Mouse (Mus musculus): ENCODE measurements at regions not wholly inside any gene's neighbourhood (a gene's known extent, or its start where the extent isn't known, plus 50 kb on each side); places are given as distances from the start of the nearest gene placed in this dataset.
"Not testable (repeated sequence)": the region's sequence is repeated elsewhere in the genome, so short reads cannot be mapped to it uniquely, and the experiment has no call there.

DNA sequence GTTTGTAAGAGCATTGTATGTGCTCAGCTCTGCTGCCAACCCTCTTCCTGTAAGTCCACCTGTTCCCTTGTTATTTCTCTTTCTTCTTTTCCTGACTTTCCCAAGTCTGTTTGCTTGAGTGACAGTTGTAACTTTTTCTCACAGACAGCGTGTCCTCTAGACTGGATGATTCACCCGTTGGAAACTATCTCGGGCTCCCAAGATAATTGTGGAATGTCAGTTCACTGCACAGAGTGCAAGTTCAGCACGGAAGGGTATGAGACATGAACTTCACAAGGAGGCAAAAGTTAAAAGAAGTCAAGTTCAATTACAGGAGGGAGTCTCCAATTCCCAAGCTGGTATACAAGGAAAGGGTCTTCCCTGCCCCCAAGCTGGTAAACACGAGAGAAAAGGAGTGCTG, 112.5 kb upstream of the Gm5148 start:
- in situ Hi-C loops (cut with MboI, MseI) = no loop called here

DNA sequence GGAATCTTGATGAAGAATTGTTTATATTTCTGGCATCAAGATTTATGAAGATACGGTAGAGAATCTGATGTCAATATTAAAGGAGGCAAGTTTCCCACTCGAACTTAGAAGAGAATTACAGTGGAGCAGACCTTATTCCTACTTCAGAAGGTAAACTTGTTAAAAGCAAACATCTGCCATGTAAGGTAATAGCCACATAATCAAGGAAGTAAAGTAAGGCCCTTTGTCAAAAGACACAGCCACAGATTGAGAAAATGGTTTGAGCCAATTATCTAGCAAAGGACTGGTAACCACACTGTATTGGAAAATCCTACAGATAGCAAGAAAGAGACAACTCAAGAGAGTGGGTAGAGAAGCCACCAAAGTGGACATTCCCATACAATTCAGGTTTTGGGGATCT, 111.4 kb upstream of the Gm5148 start:
- in situ Hi-C loops (cut with MboI, MseI) = no loop called here

DNA sequence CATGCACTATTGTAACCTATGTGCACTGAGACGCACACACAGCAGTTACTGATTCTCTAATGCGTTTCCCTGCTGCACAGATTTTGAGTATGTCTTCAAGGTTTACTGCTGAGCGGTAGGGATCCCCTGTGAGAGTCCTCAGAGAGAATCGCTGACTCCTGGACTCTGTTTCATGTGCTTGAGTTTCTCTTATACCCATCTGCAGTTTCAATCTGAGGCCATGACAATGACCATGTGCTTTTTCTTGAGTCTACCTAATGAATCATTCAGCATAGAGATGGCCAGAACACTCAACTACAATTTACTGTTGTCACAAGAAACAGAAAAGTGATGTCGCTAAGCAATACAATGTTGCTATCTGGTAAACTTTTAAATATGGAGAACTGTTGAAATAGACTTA, 110.8 kb upstream of the Gm5148 start:
- in situ Hi-C loops (cut with MboI, MseI) = no loop called here

DNA sequence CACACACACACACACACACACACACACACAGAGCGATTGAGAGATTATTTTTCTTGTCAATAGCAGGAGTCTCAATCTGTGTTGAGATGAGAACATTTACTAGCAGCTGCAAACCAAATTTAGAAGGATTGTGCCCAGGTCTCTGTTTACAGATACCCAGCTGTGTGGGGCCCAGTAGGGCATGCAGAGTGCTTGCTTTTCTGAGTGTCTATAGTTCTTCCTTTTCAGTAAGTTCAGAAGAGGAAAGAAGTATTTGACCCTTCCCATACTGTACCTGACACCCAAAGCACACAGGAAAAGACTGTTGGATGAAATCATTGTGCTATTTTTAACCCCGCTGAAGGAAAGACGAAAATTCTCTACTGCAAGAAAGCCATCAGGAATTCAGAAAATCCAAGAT, 110.3 kb upstream of the Gm5148 start:
- in situ Hi-C loops (cut with MboI, MseI) = no loop called here

DNA sequence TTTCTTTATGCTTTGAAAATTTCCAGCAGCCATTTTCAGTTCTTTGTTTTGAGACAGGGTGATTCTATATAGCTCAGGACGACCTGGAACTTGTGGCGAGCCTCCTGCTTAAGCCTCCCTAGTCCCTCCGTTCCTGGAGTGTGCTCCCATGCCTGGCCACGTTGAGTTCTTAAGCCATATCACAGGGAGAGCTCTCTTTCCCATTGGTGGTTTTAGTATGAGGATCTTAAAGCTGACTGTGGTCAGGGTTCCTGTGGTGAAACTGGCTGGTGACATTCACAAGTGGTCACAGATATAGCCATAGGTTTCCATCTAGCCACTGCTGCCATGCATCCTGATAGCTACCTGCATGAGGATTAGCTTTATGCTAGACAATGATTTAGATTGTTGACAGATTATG, 109.1 kb upstream of the Gm5148 start:
- in situ Hi-C loops (cut with MboI, MseI) = no loop called here

DNA sequence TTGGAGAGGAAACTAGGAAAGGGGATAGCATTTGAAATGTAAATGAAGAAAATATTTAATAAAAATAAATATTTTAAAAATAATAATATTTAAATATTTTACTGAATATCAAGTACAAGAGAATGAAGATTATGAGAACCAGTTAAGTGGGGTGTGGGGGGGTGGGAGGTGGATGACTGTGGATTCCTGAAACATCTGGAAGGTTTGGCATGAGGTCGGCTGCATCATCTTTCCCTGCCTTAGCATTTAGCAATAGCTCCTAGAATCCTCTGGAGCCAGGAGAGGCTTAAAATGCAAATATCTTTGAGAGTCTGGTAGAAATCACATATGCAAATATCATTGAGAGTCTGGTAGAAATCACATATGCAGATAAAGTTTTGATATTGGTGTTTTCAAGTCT, 103.3 kb upstream of the Gm5148 start:
- in situ Hi-C loops (cut with MboI, MseI) = no loop called here

DNA sequence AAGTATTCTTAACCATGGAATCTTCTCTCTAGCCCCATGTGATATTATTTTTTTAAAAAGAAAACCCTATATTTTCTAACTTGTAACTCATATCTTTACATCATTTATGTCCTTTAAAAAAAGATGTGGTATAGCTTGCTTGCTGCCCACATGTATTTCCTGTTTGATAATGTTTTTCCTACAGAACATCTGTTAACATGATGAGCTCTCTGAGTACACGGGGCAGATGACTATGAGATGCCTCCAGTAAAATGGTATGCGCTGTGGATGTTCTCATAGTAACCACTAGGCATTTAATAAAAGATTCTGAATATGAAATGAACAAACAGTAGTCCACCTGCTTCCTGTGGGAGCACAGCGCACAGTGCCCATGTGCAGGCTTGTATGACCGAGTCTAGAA, 101.3 kb upstream of the Gm5148 start:
- in situ Hi-C loops (cut with MboI, MseI) = no loop called here

DNA sequence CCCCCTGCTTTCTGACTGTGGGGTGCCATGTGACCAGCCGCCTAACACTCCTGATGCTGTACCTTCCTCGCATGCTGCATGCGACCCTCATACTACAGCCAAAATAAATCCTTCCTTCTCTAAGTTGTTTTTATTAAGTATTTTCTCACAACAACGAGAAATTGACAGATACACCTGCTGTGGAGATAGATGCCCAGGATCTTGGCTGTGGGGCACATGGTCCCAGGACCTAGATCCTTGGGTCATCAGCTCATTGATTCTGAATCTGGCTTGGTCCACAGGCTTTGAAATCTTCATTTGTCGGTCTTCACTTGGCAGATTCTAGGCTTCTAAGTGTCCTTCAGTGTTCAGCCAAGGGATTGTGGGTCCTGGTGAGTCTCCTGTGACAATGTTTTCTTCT, 100.4 kb upstream of the Gm5148 start:
- in situ Hi-C loops (cut with MboI, MseI) = no loop called here

DNA sequence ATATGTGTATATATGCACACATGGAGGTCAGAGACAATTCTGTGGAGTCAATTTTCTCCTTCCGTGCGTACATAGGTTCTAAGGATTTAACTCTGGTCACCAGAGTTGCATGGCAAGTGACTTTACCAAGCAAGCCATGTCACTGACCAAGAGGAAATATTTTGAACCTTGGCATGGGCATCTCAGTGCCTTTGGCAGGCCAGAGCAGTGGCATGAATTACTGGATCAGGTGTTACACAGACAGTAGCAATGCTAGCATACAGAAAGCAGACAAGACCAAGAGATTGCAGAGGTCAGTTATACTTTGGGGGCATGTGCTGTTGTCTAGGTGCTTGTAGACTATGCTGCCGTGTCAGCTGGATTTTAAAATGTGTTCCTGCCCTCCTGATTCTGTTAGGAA, 95.2 kb upstream of the Gm5148 start:
- in situ Hi-C loops (cut with MboI, MseI) = no loop called here

DNA sequence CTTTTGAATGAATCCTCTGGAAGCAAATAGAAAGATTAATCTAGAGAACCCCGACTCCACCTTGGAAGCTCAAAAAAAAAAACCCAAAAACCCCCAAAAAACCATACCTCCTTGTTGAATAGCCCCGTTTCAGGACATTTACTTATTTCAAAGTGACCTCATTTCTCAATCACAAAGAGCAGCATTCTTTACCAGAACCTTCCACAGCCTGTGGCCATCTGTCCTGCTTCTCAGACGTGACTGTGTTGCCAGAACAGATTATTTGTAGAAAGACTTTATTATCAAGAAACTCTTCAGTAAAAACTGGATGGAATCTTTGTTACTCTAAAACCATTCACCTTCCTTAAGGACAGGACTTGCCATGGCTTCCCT, 93.1 kb upstream of the Gm5148 start:
- in situ Hi-C loops (cut with MboI, MseI) = no loop called here

DNA sequence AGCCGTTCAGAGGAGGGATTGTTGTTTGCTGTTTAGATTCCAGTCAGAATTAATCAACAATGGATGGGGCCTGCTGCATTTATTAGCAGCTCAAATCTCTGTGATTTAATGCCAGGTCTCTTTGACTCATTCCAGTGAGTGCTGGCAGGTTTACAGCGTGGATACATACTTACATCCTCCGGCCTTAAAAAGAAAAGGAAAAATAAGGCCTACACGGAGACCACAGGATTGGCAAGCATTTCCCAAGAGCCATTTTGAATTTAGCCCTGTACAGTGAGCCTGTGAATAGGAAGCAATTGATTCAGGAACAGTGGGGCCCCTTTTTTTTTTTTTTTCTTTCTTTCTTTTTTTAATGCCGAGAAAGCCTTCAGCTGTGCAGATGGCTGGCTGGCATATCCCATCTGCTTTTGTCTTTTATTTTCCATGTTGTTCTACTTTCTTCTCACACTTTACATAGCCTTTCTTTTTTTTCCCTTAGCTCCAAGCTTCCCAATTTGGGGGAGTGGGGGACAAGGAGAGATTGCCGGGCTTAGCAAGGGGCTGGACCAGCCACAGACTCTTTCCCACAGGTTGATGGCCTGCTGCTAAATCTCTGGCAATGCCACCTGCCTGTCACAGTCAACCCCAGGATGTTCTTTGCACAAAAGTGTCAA, 92.6 kb upstream of the Gm5148 start:
- in situ Hi-C loops (cut with MboI, MseI) = no loop called here

DNA sequence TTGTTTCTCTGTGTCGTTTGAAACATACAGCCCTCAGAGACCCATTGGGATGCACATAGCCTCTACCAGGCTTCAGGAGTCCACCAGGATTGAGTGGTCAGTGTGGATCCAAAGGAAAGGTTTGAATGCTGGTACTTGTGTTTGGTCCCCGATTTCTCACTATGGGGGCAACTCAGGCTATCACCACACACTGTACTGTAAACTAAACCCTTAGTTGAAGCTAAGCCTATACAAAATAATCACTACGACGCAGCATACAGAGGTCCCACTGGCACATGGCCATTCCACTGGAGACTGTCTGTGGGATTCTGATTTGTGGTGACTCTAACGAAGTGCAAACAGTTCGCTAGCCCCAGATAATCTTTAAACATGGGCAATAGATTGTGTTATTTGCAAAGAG, 91.5 kb upstream of the Gm5148 start:
- in situ Hi-C loops (cut with MboI, MseI) = no loop called here

DNA sequence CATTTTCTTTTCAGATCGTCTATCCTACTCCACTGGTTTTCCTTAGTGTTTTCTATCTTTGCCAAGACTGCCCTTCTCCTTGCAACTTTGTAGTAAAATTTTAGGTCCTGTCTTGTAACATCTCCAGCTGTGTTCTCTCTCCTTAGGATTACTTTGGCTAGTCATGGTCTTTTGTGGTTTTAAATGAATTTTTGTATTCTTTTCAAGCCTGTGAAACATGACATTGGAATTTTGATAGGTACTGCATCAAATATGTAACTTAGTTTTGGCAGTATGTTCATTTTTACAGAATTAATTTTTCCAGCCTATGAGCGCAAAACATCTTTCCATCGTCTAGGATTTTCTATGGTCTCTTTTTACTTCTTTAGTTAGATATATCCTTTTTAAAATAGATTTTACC, 88.6 kb upstream of the Gm5148 start:
- in situ Hi-C loops (cut with MboI, MseI) = no loop called here

DNA sequence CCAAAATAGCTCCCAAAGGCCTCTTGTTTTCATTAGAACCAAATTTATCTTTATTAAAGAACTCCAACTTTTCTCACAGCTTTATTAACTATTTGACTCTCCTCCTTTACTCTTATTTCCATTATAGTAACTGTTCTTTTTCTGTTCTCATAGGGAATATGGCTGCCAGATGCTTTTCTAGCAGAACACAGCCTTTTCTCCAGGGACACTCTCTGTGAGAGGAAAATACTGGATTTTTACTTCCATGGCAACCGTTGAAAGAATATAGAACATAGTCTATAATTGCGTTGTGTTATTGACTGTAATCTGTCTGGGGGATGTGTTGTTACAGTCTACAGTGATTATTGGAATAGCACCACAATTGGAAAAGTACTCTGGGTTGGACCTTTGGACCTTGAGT, 87.1 kb upstream of the Gm5148 start:
- in situ Hi-C loops (cut with MboI, MseI) = no loop called here

DNA sequence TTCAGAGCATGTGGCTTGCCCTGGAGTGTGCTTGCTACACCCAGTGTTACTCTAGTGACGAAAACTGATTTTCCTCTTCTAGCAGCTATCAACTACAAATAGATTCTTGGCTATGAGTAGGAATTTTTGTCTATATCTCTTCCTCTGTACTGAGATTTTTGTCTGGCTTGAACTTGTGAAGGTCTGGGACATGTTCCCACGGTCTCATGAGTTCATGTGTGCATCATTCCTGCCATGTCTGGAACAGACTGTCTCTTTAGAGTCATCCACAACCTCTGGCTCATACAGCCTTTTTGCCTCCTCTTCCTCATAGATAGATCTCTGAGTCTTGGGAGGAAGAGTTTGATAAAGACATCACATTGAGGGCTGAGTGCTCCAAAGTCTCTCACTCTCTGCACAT, 86.5 kb upstream of the Gm5148 start:
- in situ Hi-C loops (cut with MboI, MseI) = no loop called here

DNA sequence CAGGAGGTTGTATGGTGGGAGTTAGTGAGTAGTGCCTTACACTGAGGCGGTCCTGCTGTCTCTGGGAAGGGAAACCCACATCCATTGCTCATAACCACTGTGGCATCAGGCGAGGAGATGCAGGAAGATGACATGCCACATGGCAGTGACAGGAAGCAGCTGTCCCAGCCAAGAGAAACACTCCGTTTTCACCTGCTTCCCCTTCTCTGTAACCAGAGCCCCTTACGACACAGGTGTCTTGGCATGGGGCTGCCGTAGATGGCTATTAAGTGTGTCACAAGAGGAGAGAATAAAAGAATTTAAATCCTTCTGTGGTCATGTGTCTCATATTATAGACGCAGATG, 81.5 kb upstream of the Gm5148 start:
- in situ Hi-C loops (cut with MboI, MseI) = no loop called here

DNA sequence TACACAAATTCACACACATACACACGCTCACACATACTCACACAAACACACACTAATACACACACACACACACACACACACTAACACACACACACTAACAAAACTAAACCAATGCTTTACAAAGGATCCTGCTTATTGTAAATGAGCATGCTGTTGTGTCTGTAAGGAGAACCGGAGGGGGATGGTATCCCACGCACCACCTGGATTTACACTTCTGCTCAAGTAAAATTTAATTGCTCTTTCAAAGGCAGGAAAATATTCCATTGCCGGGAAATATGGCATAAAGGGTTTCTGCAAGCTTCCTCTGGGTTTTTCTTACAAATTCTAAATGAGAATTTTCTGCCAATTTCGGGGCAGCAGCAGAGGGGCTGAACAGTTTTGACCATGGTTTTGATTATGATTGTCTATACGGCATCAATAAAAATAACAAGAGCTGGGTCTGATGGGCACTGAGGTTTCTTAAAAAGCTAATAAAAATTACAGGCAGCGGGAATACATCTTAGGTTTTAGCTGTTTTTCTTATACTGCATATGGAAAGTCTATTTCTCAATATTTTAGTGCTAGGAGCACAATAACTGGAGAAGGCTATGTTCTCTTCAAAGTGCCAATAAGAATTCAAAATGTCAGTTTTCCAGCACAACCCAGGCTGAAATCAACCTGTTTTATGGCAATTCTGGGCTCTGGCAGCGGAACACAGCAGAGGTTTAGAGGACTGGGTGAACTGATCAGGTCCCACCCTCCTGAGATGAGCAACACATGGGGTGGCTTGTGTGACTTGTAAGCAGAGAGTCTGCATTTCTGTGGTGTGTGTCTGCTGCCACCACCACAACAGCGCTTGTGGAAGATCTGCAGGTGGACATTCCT, 80.9 kb upstream of the Gm5148 start:
- in situ Hi-C loops (cut with MboI, MseI) = no loop called here

DNA sequence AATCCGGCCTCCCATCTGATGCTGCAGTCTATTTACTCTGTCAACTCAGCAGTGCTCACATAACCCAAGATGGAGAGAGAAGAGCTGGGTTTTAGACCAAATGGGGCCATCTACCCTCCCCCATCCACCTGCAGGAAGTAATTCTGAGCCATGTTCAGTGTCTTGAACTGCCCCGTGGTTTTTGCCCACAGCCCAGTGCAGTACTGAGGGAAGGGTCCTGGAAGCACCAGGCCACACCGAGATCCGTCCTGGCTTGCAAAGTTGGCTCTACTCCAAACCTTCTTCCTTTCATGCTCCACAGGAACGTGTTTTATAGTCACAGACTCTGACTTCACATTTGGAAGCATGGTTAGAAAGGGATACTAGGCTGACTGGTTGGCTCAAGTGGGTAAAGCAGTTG, 80.0 kb upstream of the Gm5148 start:
- in situ Hi-C loops (cut with MboI, MseI) = no loop called here

DNA sequence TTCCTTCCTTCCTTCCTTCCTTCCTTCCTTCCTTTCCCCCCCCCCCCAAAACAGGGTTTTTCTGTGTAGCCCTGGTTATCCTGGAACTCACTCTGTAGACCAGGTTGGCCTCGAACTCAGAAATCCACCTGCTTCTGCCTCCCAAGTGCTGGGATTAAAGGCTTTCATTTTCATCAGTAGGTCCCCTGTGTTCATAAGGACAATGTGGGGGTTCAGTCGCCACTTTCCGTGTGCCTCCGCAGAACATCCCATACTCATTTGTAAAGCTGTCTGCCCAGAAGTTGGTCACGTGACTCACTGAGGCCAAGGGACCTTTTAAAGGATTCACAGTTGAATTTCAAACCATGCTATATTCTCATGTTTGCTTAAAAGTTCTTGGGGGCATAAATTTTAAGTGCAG, 79.5 kb upstream of the Gm5148 start:
- in situ Hi-C loops (cut with MboI, MseI) = not testable (repeated sequence)

DNA sequence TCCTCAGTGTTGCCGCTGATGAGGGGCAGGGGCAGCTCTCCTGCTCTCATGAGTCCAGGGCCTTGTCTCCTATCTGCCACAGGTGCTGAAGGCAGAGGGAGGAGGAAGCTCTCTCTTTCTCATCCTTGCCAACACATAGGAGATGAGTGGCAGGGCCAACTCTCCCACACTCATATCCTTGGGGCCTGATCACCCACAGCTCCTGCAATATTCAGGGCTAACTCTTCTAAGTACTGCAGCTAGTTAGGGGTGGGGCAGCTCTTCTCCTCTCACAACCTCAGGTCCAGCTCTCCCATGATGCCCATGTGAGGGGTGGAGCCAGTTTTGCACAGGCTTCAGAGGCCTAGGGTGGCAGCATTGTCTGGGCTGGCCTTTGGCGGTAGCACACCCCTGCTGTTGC, 77.3 kb upstream of the Gm5148 start:
- in situ Hi-C loops (cut with MboI, MseI) = no loop called here

DNA sequence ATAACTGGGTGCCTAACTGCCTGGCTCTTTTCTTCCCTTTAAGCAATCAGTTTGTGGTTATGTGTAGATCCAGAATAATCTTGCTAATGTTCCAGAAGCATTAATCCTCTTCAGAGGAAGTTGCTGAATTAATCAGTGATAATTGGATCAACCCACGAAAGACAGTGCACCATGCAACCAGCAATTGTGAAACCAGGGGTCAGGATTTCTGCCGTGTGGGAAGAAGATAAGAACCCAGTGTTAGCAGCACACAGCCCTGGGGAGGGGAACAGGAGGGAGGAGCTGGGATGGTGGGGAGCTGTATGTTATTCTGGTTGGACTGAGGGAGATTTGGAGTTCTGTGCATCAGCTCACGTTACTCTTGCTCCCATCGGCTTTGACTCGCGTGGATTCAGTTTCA, 75.5 kb upstream of the Gm5148 start:
- in situ Hi-C loops (cut with MboI, MseI) = loop anchor here (25.0 kb wide), 1 partner anchor 1238 kb away; the partner anchor contains the start of genes Ccna2 and Exosc9

DNA sequence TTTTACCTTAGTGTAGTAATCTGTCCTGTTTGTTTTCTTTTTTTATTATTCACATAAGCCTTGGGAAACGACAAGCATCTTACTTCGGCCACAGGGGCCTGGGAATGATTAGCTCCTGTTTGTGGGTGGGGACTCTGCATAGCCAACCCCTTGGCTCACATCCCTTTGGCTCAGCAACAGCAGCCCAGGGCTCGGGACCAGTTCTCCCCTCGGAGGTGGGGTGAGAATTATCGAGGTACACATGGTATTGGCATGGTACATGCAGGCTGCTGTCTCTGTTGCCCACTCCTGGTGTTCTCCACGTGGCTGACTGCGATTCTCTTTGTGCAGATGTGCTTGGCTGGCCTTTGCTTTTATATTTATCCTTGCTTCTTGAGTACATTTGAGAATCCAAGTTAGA, 65.4 kb upstream of the Gm5148 start:
- in situ Hi-C loops (cut with MboI, MseI) = loop anchor here (25.0 kb wide), 1 partner anchor 1227 kb away; the partner anchor contains the start of genes Ccna2 and Exosc9

DNA sequence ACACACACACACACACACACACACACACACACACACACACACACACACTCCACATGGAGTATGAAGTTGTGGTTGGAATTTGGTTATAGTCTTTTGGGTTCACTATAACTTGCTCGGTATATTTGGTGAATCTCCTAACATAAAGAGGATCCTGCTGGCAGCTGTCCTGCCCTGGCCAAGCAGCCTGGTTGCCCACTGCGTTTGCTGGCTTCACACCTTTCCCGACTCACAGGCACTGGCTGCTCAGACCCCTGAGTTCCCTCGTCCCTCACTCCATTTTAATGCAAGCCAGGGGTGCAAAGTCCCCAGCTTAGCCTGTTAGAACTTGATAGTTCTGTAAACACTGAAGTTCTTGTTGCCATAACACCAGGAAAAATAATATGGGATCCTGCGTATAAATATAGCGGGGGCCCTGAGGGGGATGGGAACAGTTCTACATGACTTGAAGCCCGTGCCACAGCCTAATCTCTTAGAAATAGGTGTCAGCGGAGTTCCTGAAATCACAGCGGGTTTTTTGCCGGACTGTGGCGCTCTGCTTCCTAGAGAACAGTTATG, 64.9 kb upstream of the Gm5148 start:
- in situ Hi-C loops (cut with MboI, MseI) = loop anchor here (25.0 kb wide), 1 partner anchor 1227 kb away; the partner anchor contains the start of genes Ccna2 and Exosc9

Measured in T-helper 1 cell (primary cell).